ENCODE assay signal across 9 mouse cellular contexts in genomic region chr11:107529320-107529719, GRCm38 (mm10). TPM values are rescaled to one million over a fixed set of nuclear protein-coding genes. Genes with fewer than 3 reads are reported as not detected.
DNase-seq lines count a peak whose midpoint lies in the region; ATAC-seq lines count a peak whose summit lies in the region.
"Had no signal": no experiment of that assay in that cellular context is flagged by ENCODE, and none has a peak within 500 bp of the region (broad histone marks: within the 10 kb centered on the region; RNA-seq: fewer than 3 reads in every experiment).

No protein-coding gene starts in this region.

- no peak overlapping the region for H3K4me3 ChIP-seq in embryonic facial prominence, embryonic 10.5 days
- H3K4me3 ChIP-seq: midbrain, embryonic 12.5 days had no signal

- intact Hi-C loops in left cerebral cortex, postnatal 25 days (cut with DNase I): no loop called here

- H3K9me3 ChIP-seq in embryonic facial prominence, embryonic 10.5 days: no peaks in the 10 kb centered on the region
- H3K9me3 ChIP-seq: midbrain, embryonic 12.5 days had no signal

- ATAC-seq in frontal cortex, adult (ENCODE audit: low TSS enrichment): no peak

- peaks cover 11% of the 10 kb centered on the region for H3K4me1 ChIP-seq in embryonic facial prominence, embryonic 10.5 days

- H3K27ac ChIP-seq in embryonic facial prominence, embryonic 10.5 days (replicated peaks): peak overlapping the region; percentile 58; the same call in 1 of the 2 replicates
- H3K27ac ChIP-seq: midbrain, embryonic 12.5 days had no signal

- WGBS in embryonic facial prominence, embryonic 10.5 days: 39% methylated on average over 8 of the region's 8 CpGs

- DNase-seq in left cerebral cortex, postnatal 25 days (ENCODE audit: low spot score in 2 of 2): peak; percentile 2 to 11
- no peak for DNase-seq in left cerebral cortex, adult 8-10 months (ENCODE audit: low spot score in 2 of 2)
- DNase-seq in embryonic facial prominence, embryonic 10.5 days (ENCODE audit: low spot score): peak; percentile 43
- DNase-seq in kidney, adult 11 months: peak; percentile 50
- DNase-seq in lung, postnatal 10 days: peak; percentile 60
- no peak for DNase-seq in frontal cortex, postnatal 14 days (ENCODE audit: low spot score in 2 of 2)
- no peak for DNase-seq in testis, postnatal 10 days (ENCODE audit: low spot score)

- H3K27me3 ChIP-seq in embryonic facial prominence, embryonic 10.5 days (replicated peaks; ENCODE audit: low read depth, poor library complexity, severe bottlenecking): no peaks in the 10 kb centered on the region
- H3K27me3 ChIP-seq: midbrain, embryonic 12.5 days had no signal

- H3K36me3 ChIP-seq in embryonic facial prominence, embryonic 10.5 days (replicated peaks): no peaks in the 10 kb centered on the region
- H3K36me3 ChIP-seq: midbrain, embryonic 12.5 days had no signal

RNA-seq across cellular contexts. Expression of gene Helz, which starts 18.4 kb away (rescaled TPM):
- total RNA-seq in left cerebral cortex, postnatal 25 days (2021): 10 to 100 TPM; 46.0 to 47.7 TPM
- 10 to 100 TPM; 41.9 to 52.3 (median 48.0) TPM for total RNA-seq in left cerebral cortex, adult 8-10 months (2022)
- 24.1 and 26.6 TPM in 2 replicates for polyA plus RNA-seq in embryonic facial prominence, embryonic 10.5 days (2016; fragmentation: Nextera tagmentation; extraction: Ambion mirVana)

RNA-seq across cellular contexts. Expression of gene Psmd12, which starts 50.0 kb away (rescaled TPM):
- 10 to 100 TPM; 69.2 to 73.1 TPM for total RNA-seq in left cerebral cortex, postnatal 25 days (2021)
- total RNA-seq in left cerebral cortex, adult 8-10 months (2022): 10 to 100 TPM; 71.0 to 79.5 (median 71.8) TPM
- 221 and 225 TPM in 2 replicates for polyA plus RNA-seq in embryonic facial prominence, embryonic 10.5 days (2016; fragmentation: Nextera tagmentation; extraction: Ambion mirVana)

RNA-seq across cellular contexts. Expression of gene Pitpnc1, which starts 58.8 kb away (rescaled TPM):
- total RNA-seq in left cerebral cortex, postnatal 25 days (2021): 10 to 100 TPM; 50.8 to 51.2 TPM
- 10 to 100 TPM; 52.3 to 67.4 (median 59.9) TPM for total RNA-seq in left cerebral cortex, adult 8-10 months (2022)
- 37.1 and 42.5 TPM in 2 replicates for polyA plus RNA-seq in embryonic facial prominence, embryonic 10.5 days (2016; fragmentation: Nextera tagmentation; extraction: Ambion mirVana)

Comparison
In these comparisons a context has a peak if more than half of its experiments do, and no peak if none do; other contexts are left out.
1. DNase-seq: peak in left cerebral cortex, postnatal 25 days (2 of 2), embryonic facial prominence, embryonic 10.5 days (single experiment), kidney, adult 11 months (single experiment) and lung, postnatal 10 days (single experiment); none in left cerebral cortex, adult 8-10 months (0 of 2), frontal cortex, postnatal 14 days (0 of 2) and testis, postnatal 10 days (single experiment).